Mouse (Mus musculus): ENCODE measurements at regions not wholly inside any gene's neighbourhood (a gene's known extent, or its start where the extent isn't known, plus 50 kb on each side); places are given as distances from the start of the nearest gene placed in this dataset.

DNA sequence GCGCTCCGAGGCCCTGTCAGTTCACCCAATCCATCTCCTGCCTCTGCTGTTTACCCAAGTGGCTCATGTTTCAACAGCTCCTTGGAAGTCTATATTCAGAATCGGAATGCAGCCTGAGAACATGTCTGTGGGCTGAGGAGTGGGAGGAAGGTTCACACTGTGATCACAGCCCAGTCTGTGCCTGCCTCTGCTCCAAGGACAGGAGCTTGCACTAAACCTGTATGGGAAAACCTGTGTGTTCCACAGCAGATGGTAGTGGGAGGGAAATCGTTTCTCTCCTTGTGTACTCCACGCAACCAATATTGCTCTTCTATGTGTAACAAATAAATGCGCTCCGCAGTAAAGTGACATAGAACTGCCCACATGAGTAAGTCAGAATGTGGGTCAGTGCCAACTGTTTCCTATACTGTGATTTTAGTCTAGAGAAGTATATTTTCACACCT is 514.0 kb upstream of the Epha7 start:
- DNase-seq (ENCODE audit: low read depth, low spot score), result peak; percentile 22

DNA sequence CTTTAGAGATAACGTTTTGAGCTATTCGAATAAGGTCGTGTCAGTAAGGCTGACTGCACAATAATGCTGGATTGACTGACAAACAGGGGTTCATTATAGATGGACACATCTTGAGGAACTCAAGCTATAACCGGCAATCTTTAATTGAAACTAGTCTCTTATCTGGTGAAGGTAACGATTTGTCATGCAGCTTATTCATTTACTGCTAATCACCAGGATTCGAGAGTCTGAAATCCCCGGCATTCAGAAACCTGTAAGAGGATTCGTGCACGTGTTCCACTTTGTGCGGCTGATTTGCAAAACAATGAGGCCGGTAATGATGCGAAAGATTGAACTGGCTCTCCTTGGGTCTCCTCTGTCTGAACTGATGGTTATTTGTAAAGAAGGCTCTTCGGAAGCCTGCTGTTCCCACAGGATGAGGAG is 512.9 kb upstream of the Epha7 start:
- DNase-seq (ENCODE audit: low read depth, low spot score), result peak; percentile 90

- DNase-seq (ENCODE audit: low read depth, low spot score), result no peak
Measured at GRCm38 (mm10) chr4:28301686-28302085, 511.2 kb upstream of the Epha7 start.

- DNase-seq (ENCODE audit: low read depth, low spot score), result peak; percentile 50
Measured at GRCm38 (mm10) chr4:28331036-28331435, 481.9 kb upstream of the Epha7 start.

GRCm38 (mm10) chr4:28364566-28364965 is 448.4 kb upstream of the Epha7 start:
- DNase-seq (ENCODE audit: low read depth, low spot score), result no peak

- no peak for DNase-seq (ENCODE audit: low read depth, low spot score)
Measured at GRCm38 (mm10) chr4:28377087-28377486, 435.8 kb upstream of the Epha7 start.

- no peak for DNase-seq (ENCODE audit: low read depth, low spot score)
Measured at GRCm38 (mm10) chr4:28378661-28379060, 434.3 kb upstream of the Epha7 start.

- DNase-seq (ENCODE audit: low read depth, low spot score), result no peak
Measured at GRCm38 (mm10) chr4:28424341-28424740, 388.6 kb upstream of the Epha7 start.

- no peak for DNase-seq (ENCODE audit: low read depth, low spot score)
Measured at GRCm38 (mm10) chr4:28440161-28440560, 372.8 kb upstream of the Epha7 start.

DNA sequence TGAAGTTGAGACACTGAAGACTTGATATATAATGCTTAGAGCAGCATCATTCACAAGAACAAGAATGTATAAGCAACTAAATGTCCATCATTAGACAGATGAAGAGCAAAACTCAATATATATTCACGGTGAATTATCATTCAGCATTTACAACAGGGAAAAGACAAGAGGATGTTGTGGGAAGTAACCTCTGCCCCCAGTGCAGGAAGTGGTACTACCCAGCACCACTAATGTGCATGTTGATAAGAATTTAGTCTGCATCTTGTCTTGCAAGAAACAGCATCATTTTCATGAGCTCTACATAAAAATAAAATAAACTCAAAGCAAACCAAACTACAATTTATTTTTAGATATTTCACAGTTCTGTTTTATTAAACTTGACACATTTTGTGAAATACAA is 359.8 kb upstream of the Epha7 start:
- DNase-seq (ENCODE audit: low read depth, low spot score), result no peak

GRCm38 (mm10) chr4:28456312-28456711 is 356.6 kb upstream of the Epha7 start:
- no peak for DNase-seq (ENCODE audit: low read depth, low spot score)

Data from R1 (cell line).